Mouse (Mus musculus) layer of hippocampus, adult 9-11 months (tissue): ENCODE data around the gene Car14.
"Not testable (repeated sequence)": the region's sequence is repeated elsewhere in the genome, so short reads cannot be mapped to it uniquely, and the experiment has no call there.

ENCODE experiments used
- DNase-seq: peaks from one replicate; pipeline ENCODE4 v3.0.0; 2022

Car14 gene

GRCm38 (mm10) chr3:95891211-95892065 lies 13.1 kb downstream of the Car14 start, which contains the start of gene BC028528:
Gene BC028528, minus strand, starts transcription at chr3:95892005.
- no peak for DNase-seq

GRCm38 (mm10) chr3:95889664-95890063 lies 14.8 kb downstream of the Car14 start:
- DNase-seq = no peak

- no peak for DNase-seq
Measured at GRCm38 (mm10) chr3:95887596-95887995, 16.9 kb downstream of the Car14 start.

DNA sequence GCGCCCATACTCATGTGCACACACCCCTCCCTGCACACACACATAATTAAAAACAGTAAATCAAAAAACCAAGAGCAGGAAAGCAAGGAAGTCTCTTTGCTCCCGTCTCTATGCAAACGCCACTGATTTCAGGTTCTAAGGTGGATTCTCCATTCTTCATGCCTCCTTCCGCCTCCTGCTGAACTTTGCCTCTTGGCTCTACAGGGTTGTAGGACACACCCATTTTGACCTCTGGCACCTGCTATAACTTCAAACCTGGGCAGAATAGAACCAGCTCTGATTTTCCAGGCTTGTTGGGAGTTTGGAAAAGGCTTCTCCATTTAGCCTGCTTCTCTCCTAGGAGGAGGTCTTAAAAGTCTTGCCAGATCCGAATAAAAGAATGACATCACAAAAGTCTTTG lies 20.1 kb downstream of the Car14 start:
- no peak for DNase-seq

GRCm38 (mm10) chr3:95882816-95883425 lies 21.6 kb downstream of the Car14 start:
- DNase-seq = peak; percentile 87

DNA sequence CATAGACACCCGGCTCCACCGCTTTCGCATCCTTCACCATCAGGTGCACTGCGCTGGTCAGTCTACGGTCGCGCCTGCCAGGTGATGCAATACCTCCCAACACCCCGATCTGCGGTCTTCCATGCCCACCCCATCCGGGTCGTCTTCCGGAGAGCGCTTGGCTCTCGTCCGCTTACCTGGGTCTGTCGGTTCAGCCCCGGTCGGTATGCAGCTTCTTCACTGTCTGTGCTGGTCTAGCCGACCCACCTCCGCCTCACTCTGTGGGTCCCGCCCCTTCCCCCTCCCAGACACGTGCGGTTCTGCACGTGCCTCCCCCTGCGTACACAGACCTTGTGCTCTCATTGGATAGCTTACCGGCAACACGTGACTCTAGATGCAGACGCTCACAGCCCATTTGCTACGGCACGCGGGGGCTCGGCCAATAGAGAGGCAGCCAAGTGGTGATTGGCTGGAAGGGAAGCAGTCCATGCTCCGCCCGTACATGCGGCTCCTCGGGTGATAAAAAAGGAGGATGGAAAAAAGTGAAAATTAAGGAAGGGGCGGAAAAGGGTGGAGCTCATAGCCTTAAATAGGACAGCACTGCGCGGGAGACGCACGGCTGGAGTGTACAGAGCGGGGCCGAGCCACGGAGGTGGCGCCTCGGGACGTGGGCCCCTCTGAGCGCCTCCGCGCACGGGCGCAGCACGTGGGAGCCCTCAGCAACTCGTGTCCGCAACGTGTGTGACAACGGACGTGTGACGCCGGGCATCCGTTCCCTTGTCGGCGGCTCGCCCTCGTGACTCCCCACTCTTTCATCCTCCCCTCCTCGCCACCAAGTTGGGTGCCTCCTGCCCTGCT lies 22.3 kb downstream of the Car14 start, which contains the start of gene Ciart:
Ciart (minus strand) TSS at position 273 of the 837 bp plus-strand sequence.
- peak; percentile 99 for DNase-seq

- DNase-seq = no peak
Measured at GRCm38 (mm10) chr3:95879063-95879462, 25.4 kb downstream of the Car14 start.

GRCm38 (mm10) chr3:95872048-95872447 lies 32.4 kb downstream of the Car14 start:
- DNase-seq = no peak

DNA sequence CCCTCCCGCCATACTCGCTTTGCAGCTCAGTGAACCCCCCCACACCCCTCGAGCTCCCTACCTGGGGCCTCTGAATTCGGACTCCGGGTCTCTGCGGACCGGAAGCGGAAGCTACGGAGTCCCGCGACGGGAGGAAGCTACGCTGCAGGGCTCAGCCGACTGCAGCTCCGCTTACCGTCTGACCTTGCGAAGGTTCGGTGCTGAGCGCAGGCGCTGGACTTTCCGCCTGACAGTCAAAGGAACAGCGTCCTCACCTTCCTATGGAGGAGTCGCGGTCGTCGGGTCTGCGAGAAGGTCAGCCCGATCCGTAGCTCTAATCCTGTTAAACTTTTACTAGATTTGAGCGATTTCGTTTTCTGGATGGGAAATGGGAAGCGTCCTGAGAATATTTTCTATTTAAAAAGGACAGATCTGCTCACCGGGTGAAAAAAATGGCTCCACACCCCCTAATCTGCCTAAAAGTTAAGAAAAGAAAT lies 33.1 kb downstream of the Car14 start, which contains the start of gene Mrps21:
Mrps21 (minus strand) TSS at position 128 of the 476 bp plus-strand sequence.
- peak; percentile 87 for DNase-seq

- no peak for DNase-seq
Measured at GRCm38 (mm10) chr3:95870976-95871375, 33.5 kb downstream of the Car14 start.

DNA sequence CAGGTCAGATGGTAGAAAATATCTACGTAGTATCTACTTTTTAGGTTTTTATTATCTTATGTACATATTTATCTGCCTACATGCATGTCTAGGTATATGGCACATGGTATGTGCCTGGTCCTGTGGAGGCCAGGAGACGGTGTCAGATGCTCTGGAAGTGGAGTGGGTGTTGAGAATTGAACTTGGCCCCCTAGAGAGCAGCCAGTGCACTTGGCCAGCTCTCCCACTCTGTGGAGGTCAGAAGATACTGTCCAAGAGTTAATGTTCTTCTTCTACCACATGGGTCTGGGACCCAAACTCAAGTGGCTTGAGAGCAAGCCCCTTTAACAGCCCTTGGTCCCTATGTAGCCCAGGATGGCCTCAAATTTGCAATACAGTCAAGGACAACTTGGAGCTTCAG lies 37.1 kb downstream of the Car14 start:
- DNase-seq = no peak

DNA sequence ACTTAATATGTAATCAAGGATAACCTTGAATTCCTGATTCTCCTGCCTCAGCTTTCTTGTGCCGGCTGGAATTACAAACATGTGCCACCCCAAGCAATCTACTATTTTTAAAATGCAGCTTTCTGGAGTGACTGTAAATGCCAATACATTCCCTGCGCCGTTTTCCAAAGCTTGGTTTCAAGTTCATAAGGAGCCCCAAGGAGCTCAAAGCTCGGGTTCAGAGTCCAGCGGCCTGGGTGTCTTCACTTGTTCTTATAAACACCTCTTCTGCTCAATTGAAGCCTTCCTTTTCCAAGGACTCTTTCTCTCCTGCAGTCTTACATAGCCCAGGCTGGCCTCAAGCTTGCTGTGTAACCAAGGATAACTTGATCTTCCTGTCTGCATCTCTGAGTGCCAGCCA lies 38.4 kb downstream of the Car14 start:
- DNase-seq = no peak

DNA sequence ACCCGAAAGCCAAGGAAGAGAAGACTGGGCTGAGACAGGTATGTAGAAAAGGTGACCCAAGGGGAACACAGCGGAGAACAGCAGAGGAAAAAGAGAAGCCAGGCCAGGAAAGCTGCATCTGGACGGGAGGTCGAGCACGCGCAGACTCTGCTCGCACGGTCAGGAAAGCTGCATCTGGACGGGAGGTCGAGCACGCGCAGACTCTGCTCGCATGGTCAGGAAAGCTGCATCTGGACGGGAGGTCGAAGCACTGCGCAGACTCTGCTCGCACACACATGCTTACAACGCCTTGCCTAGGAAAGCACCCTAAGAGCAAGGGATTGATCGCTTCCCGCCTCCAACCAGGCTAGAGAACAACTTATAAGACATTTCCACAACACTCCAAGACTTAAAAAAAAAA lies 38.9 kb downstream of the Car14 start:
- DNase-seq = no peak

DNA sequence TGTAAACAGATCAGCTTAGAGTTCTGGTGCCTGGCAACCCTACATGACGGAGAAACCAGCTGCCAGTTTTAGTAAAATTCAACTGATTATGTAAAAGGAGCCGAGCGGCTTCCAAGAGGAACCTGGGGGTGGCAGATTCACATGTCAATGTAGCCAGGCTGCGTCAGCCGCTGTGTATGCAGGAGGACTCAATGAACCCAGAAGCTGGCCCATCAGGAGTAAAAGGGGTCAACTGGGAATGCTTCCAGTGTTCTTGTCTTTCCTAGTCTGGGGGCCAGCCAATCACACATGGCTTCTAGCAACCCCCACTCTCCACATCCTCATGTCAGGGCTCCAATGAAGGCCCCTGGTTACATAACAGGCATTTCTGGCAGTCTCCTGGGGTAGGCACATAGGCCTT lies 39.4 kb downstream of the Car14 start:
- peak; percentile 88 for DNase-seq

GRCm38 (mm10) chr3:95863578-95863977 lies 40.9 kb downstream of the Car14 start:
- DNase-seq = no peak

- DNase-seq = peak; percentile 72
Measured at GRCm38 (mm10) chr3:95861796-95862195, 42.7 kb downstream of the Car14 start.

DNA sequence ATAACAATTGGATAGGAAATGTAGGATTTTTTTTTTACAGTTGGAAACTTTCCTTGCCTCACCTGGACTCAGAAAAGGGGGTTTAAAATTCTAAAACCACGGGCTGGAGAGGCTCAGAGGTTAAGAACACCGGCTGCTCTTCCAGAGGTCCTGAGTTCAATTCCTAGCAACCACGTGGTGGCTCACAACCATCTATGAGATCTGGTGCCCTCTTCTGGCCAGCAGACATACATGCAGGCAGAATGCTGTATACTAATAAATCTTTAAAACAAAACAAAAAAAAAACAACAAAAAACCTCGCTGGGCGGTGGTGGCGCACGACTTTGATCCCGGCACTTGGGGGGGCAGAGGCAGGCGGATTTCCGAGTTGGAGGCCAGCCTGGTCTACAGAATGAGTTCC lies 43.3 kb downstream of the Car14 start:
- DNase-seq = no peak

- DNase-seq = no peak
Measured at GRCm38 (mm10) chr3:95860323-95860722, 44.2 kb downstream of the Car14 start.

DNA sequence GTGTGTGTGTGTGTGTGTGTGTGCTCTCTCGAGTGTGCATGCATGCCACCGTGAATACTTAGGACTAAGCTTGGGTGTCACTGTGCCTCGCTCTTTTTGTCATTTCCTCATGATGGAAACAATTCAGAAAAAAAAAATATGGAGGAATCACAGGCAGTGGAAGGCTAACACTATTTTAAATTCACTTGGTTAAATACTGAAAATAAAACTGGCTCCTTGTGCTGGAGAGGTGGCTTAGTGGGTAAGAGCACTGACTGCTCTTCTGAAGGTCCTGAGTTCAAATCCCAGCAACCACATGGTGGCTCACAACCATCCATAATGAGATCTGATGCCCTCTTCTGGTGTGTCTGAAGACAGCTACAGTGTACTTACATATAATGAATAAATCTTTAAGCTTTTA lies 46.2 kb downstream of the Car14 start:
- not testable (repeated sequence) for DNase-seq

- DNase-seq = not testable (repeated sequence)
Measured at GRCm38 (mm10) chr3:95857050-95857449, 47.4 kb downstream of the Car14 start.

- DNase-seq = no peak
Measured at GRCm38 (mm10) chr3:95856115-95856514, 48.4 kb downstream of the Car14 start.

- peak; percentile 94 for DNase-seq
Measured at GRCm38 (mm10) chr3:95855502-95856089, 48.9 kb downstream of the Car14 start, which contains the start of gene Prpf3. Gene Prpf3, minus strand, starts transcription at chr3:95855885.

DNA sequence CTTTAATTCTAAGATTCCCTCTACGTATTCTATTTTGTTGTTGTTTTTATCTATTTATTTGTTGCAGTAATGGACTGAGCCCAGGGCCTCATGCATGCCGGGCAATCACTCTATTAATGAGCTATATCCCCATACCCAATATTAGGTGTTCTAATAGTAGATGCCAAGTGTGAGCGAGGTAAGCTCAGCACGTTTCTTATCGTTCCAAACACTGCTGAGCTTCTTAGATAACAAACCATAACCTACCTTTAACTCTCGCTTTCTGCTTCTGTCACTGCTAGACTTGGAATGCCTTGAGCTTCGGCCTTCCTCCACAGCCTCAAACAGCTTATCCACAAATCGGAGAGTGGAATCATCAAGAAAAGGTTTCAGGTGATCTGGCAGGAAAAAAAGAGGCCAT lies 53.2 kb downstream of the Car14 start:
- DNase-seq = no peak
